Mouse (Mus musculus) erythroblast, adult 5-6 weeks (primary cell): Measurements from ENCODE around the gene Mdh1. TPM values are rescaled to one million over a fixed set of nuclear protein-coding genes. Genes with fewer than 3 reads are reported as not detected.

ENCODE experiments used
- ATAC-seq: replicated peaks from 2 replicates; pipeline ENCODE4 v1.8.0; 2016; ENCODE audit warnings: moderate number of reproducible peaks, mild to moderate bottlenecking, moderate TSS enrichment, inconsistent platforms; ENCODE audit not compliant: poor library complexity, low FRiP score, severe bottlenecking
- total RNA-seq, 2 experiments: library from RNA; stranded (forward) in 1 of 2; stranded (reverse) in 1 of 2; fragments of 150-400 nt in 1 of 2; fragments of 200-764, 138-1000 nt in 1 of 2; gene quantifications; 2 replicates each; pipeline versions ENCODE4 v1.2.3 to v1.2.4; 2015 to 2017; ENCODE audit warnings: low replicate concordance in 2 of 2

Mdh1 gene
- 46.4 and 69.2 TPM in 2 replicates for total RNA-seq (2015; ENCODE audit: low replicate concordance)
- 31.9 and 42.4 TPM in 2 replicates for total RNA-seq (2017; ENCODE audit: low replicate concordance)

GRCm38 (mm10) chr11:21571700-21572381 lies at the start of gene Mdh1, which contains the start of gene Wdpcp:
Gene Mdh1 (minus strand): TSS chr11:21572367.
Gene Wdpcp (plus strand): TSS chr11:21572235.
- ATAC-seq = peak; percentile 89

- no peak for ATAC-seq
These were observed 43.7 kb upstream of the Mdh1 start for GRCm38 (mm10) chr11:21615915-21616314.

- ATAC-seq = no peak
These were observed 30.3 kb upstream of the Mdh1 start for GRCm38 (mm10) chr11:21602497-21602896.

- no peak for ATAC-seq
These were observed 11.1 kb upstream of the Mdh1 start for GRCm38 (mm10) chr11:21583286-21583685.

- no peak for ATAC-seq
These were observed 9.3 kb upstream of the Mdh1 start for GRCm38 (mm10) chr11:21581472-21581871.

GRCm38 (mm10) chr11:21570973-21571372 lies 1.2 kb downstream of the Mdh1 start:
- no peak for ATAC-seq

GRCm38 (mm10) chr11:21570109-21570474 lies 2.1 kb downstream of the Mdh1 start:
- no peak for ATAC-seq

GRCm38 (mm10) chr11:21569456-21570108 lies 2.6 kb downstream of the Mdh1 start:
- no peak for ATAC-seq

GRCm38 (mm10) chr11:21569002-21569401 lies 3.2 kb downstream of the Mdh1 start:
- ATAC-seq = no peak

- no peak for ATAC-seq
These were observed 4.4 kb downstream of the Mdh1 start for GRCm38 (mm10) chr11:21567733-21568132.

GRCm38 (mm10) chr11:21566934-21567333 lies 5.2 kb downstream of the Mdh1 start:
- no peak for ATAC-seq

GRCm38 (mm10) chr11:21564681-21565405 lies 7.3 kb downstream of the Mdh1 start:
- ATAC-seq = no peak

GRCm38 (mm10) chr11:21563617-21564325 lies 8.4 kb downstream of the Mdh1 start:
- ATAC-seq = no peak

- no peak for ATAC-seq
These were observed 10.8 kb downstream of the Mdh1 start for GRCm38 (mm10) chr11:21561347-21561746.

- no peak for ATAC-seq
These were observed 12.4 kb downstream of the Mdh1 start for GRCm38 (mm10) chr11:21559727-21560126.

- no peak for ATAC-seq
These were observed 20.1 kb downstream of the Mdh1 start for GRCm38 (mm10) chr11:21552049-21552448.

GRCm38 (mm10) chr11:21550222-21551173 lies 21.7 kb downstream of the Mdh1 start:
- no peak for ATAC-seq

GRCm38 (mm10) chr11:21549754-21550153 lies 22.4 kb downstream of the Mdh1 start:
- peak; percentile 90 for ATAC-seq

- ATAC-seq = peak; percentile 50; the same call in 1 of the 2 replicates
These were observed 23.1 kb downstream of the Mdh1 start for GRCm38 (mm10) chr11:21549052-21549451.
